Mouse (Mus musculus): ENCODE results near the gene Gpr160.
"Not testable (repeated sequence)": the region's sequence is repeated elsewhere in the genome, so short reads cannot be mapped to it uniquely, and the experiment has no call there.

The Gpr160 gene

DNA sequence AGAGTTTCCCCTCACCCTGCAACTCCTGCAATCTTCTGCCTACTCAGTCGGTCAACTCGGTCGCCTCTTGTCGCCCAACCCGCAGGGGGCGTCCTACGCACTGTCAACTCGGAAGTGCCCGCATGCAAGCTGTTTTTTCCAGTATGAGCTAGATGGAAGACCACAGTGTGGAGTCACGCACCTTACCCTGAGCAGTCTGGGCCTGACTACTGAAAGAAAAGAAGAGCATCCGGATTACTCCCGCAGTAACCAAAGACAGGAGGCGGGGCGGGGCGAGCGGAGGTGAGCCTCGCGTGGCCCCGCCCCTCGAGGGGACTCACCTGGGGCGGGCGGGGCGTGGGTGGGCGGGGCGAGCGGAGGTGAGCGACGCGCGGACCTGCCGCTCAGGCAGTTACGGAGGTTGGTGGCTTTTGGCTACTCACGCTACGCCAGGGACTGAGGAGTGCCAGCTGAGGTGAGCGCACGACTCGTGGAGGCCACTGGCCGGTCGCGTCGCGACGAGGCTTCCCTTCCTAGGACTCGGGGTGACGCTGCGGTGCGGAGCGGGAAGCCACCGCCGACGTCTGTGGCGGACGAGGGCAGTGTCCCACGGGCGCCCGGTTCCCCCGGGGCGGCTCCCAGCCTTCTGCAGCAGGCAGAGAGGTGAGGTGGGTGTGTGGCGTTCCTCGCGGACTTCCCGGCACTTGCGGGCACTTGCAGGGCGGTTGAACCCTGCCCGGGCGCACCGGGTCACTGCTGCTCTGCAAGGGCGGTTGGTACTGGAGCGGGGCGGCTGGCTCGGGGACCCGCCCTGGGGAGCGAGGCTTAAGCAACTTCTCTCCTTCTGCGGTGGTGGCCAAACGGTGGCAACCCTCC lies at the start of gene Gpr160:
Gene Gpr160 (plus strand): TSS at position 347 of the 855 bp plus-strand sequence.
- DNase-seq (ENCODE audit: low spot score), result peak; percentile 76

GRCm38 (mm10) chr3:30812881-30813280 lies 42.9 kb upstream of the Gpr160 start:
- no peak for DNase-seq (ENCODE audit: low spot score)

GRCm38 (mm10) chr3:30818630-30819125 lies 37.1 kb upstream of the Gpr160 start:
- peak; percentile 21 for DNase-seq (ENCODE audit: low spot score)

DNA sequence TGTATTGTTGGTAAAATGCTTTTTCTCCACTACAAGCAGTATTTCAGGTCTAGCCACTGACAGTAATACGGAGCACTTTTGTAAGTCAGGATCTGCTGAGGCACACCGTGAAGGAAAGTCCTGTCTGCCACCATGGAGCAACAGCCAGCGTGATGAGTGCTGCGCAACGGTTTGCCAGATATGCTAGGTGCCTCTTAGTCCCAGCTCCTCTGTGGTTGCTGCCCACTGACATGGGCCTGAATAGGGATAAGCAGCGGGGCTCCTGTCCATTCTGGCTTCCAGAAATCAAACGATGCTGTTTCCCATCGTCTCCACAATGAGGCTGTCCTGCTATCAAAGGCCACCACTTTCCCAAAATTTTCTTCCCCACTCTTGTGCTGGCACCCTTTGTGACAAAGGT lies 33.6 kb upstream of the Gpr160 start:
- DNase-seq (ENCODE audit: low spot score), result no peak

- no peak for DNase-seq (ENCODE audit: low spot score)
Measured at GRCm38 (mm10) chr3:30826069-30826468, 29.7 kb upstream of the Gpr160 start.

GRCm38 (mm10) chr3:30831848-30832606 lies 23.7 kb upstream of the Gpr160 start:
- no peak for DNase-seq (ENCODE audit: low spot score)

- DNase-seq (ENCODE audit: low spot score), result no peak
Measured at GRCm38 (mm10) chr3:30833254-30833653, 22.5 kb upstream of the Gpr160 start.

GRCm38 (mm10) chr3:30845755-30846154 lies 10.0 kb upstream of the Gpr160 start:
- DNase-seq (ENCODE audit: low spot score), result no peak

DNA sequence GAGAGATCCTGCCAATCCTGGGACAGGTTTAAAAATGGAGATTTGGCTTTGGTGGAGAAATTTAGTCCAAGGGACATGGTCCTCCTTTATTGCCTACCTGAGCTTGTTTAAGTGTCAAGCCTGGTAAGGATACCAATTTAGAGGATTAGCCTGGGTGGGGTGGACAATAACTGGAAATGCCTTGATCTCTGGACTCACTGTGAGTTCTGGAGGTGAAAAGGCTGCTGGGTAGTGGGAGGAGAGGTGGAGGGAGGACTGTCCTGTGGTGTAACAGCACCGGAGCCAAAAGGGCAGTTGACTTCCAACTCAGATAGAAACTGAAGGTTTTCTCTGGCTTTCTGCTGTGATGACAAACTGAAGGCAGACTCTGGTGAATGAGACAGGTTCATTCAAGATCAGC lies 8.3 kb upstream of the Gpr160 start:
- no peak for DNase-seq (ENCODE audit: low spot score)

- no peak for DNase-seq (ENCODE audit: low spot score)
Measured at GRCm38 (mm10) chr3:30851422-30851821, 4.3 kb upstream of the Gpr160 start.

DNA sequence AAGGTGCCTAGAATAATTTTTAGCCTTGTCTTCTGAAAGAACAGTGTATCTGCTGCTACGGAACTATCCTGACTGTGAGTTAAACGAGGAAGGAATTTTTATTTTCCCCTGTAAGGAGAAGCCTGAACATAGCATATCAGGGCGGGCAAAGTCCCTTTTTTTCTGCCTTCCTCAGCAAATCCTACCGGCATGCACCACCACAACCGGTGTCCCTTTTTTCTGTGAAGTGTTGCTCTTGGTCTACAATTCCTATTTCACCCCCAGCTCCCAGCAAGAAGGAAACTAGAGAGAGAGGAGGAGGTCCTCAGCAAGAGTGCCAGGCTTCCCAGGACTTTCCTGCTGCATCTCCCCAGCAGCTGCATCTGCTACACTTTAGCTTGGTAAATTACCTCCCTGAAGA lies 2.2 kb upstream of the Gpr160 start:
- DNase-seq (ENCODE audit: low spot score), result no peak

DNA sequence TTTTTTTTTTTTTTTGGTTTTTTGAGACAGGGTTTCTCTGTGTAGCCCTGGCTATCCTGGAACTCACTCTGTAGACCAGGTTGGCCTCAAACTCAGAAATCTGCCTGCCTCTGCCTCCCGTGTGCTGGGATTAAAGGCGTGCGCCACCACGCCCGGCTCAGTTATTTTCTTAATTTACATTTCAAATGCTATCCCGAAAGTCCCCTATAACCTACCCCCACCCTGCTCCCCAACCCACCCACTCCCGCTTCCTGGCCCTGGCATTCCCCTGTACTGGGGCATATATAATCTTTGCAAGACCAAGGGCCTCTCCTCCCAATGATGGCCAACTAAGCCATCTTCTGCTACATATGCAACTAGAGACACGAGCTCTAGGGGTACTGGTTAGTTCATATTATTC lies 3.8 kb downstream of the Gpr160 start:
- DNase-seq (ENCODE audit: low spot score), result not testable (repeated sequence)

GRCm38 (mm10) chr3:30860705-30861104 lies 5.0 kb downstream of the Gpr160 start:
- DNase-seq (ENCODE audit: low spot score), result no peak

- DNase-seq (ENCODE audit: low spot score), result no peak
Measured at GRCm38 (mm10) chr3:30863712-30864435, 8.1 kb downstream of the Gpr160 start.

DNA sequence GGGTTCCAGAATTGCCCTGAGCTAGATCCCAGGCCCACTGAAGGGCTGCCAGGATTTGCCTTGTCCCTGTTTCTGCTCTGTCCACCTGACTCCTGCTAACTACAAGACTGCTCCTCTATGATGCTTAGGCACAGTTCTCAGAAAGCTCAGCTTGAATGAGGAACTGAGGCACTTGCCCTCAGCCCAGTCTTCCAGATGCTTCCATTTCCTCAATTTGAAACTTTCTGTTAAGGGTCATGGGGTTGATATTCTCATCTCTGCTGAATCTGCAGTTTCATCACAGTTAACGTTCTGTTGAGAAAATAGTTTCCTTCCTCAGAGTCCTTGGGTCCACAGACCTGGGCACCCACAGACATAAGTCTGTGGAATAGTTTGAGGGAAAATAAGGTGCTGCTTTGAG lies 8.9 kb downstream of the Gpr160 start:
- peak; percentile 30 for DNase-seq (ENCODE audit: low spot score)

DNA sequence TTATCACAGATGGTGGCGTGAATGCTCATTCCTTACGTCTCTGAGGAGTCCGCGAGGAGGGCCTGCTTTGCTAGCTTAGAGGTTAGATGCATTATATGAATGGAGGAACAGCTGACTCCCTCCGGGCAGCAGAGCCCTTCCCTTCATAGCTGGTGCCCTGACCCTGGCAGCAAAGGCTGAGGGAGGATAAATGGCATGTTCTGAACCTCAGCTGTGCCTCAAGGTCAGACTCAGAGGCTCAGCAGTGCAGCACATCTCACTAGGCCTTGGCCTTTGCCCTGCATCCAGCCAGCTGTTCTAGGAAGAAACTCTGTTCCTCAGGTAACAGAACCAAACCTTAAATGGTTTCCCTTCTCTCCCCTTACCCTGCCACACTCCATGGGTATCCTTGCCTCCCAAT lies 12.4 kb downstream of the Gpr160 start:
- no peak for DNase-seq (ENCODE audit: low spot score)

GRCm38 (mm10) chr3:30868625-30869024 lies 12.9 kb downstream of the Gpr160 start:
- DNase-seq (ENCODE audit: low spot score), result no peak

- no peak for DNase-seq (ENCODE audit: low spot score)
Measured at GRCm38 (mm10) chr3:30869995-30870394, 14.2 kb downstream of the Gpr160 start.

DNA sequence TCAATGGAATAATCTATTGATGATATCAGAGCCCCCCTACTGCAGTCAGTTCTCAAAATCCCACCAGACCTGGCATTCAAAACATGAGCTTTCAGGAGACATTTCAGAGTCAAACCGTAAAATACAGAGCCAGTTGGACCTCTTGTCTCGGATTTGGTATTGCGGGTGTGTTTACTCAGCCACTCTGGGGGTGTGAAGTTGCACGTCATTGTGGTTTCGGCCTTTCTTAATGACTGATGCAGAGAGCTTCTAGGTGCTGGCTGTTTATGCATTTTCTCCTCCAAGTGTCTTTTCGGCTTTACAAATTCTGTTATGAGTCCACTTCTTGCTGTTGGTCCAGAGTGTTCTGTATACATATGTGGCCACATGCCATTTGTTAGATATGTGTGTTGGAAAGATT lies 21.0 kb downstream of the Gpr160 start:
- DNase-seq (ENCODE audit: low spot score), result no peak

- no peak for DNase-seq (ENCODE audit: low spot score)
Measured at GRCm38 (mm10) chr3:30887449-30887848, 31.7 kb downstream of the Gpr160 start.

GRCm38 (mm10) chr3:30889014-30889413 lies 33.3 kb downstream of the Gpr160 start:
- DNase-seq (ENCODE audit: low spot score), result no peak

DNA sequence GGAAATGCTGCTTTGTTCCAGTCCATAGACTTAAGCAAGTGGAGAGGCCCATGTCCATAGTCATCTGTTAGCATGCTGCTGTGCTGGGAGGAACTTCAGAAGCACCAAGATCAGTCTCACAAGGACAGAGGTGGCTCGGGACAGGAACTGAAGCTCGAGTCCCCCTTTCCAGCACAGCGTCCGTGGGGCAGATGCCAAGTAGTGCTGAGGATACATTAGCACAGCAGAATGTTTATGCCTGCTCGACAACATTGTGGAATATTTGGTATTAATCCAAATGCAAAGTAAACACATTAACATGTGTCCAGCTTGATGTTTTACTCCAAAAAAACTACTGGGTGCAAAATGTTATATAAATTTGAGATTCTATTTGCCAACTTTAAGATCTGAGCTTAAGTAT lies 41.0 kb downstream of the Gpr160 start:
- no peak for DNase-seq (ENCODE audit: low spot score)

Data from layer of hippocampus, adult 11-12 months (tissue).